Mouse (Mus musculus) stomach, embryonic 16.5 days (tissue): Measurements from ENCODE around the gene Msh5. TPM values are rescaled to one million over a fixed set of nuclear protein-coding genes. Genes with fewer than 3 reads are reported as not detected.

ENCODE experiments used
- ATAC-seq: fragments of 200-750 bp; cut with Nextera tagmentation; 2 replicates; pipeline ENCODE4 v1.8.0; 2017; ENCODE audit warnings: moderate number of reproducible peaks, moderate TSS enrichment; ENCODE audit not compliant: insufficient read depth, low FRiP score
- H3K27ac ChIP-seq: fragments of 300-500 bp; sonication (generic); 2 replicates; pipeline ENCODE4 v1.5.1; 2014; ENCODE audit warnings: low read length
- H3K27me3 ChIP-seq: fragments of 300-500 bp; sonication (generic); 2 replicates; pipeline ENCODE4 v1.6.1; 2014; ENCODE audit warnings: low read length, control low read depth, mixed read lengths; ENCODE audit not compliant: control insufficient read depth, insufficient read depth
- H3K36me3 ChIP-seq: fragments of 300-500 bp; sonication (generic); 2 replicates; pipeline ENCODE4 v1.6.1; 2014; ENCODE audit warnings: low read length; ENCODE audit not compliant: control insufficient read depth, insufficient read depth
- H3K4me1 ChIP-seq: fragments of 300-500 bp; sonication (generic); 2 replicates; pipeline ENCODE4 v1.6.1; 2014; ENCODE audit warnings: low read length, control low read depth, mixed read lengths; ENCODE audit not compliant: control insufficient read depth, insufficient read depth
- H3K4me2 ChIP-seq: fragments of 300-500 bp; sonication (generic); 2 replicates; pipeline ENCODE4 v1.6.1; 2014; ENCODE audit warnings: low read depth, low read length, mixed read lengths
- H3K4me3 ChIP-seq: fragments of 300-500 bp; sonication (generic); replicated peaks from 2 replicates; pipeline ENCODE4 v1.5.1; 2014; ENCODE audit warnings: mild to moderate bottlenecking, low read length
- H3K9ac ChIP-seq: fragments of 300-500 bp; sonication (generic); 2 replicates; pipeline ENCODE4 v1.6.1; 2014; ENCODE audit warnings: low read length
- H3K9me3 ChIP-seq: fragments of 300-500 bp; sonication (generic); replicated peaks from 2 replicates; pipeline ENCODE4 v1.6.1; 2016; ENCODE audit warnings: low read length, control low read depth; ENCODE audit not compliant: control insufficient read depth
- WGBS: fragments of 180-500 bp; shearing (Covaris S2); extraction: QIAGEN DNeasy Blood & Tissue Kit; methylation state at CpG from one replicate; pipeline ENCODE4 v1.1.7; 2014; 5-methylcytosine and 5-hydroxymethylcytosine counted together
- polyA plus RNA-seq: library from polyadenylated mRNA; unstranded; fragments of >200 nt; fragmentation: Nextera tagmentation; extraction: Ambion mirVana; gene quantifications from 2 replicates; pipeline ENCODE4 v1.2.1, GENCODE M21; 2015

Msh5 gene
- polyA plus RNA-seq, 1 experiment from 2014 or later, result 4.2 TPM

GRCm38 (mm10) chr17:35083929-35084497 is 37.5 kb upstream of the Msh5 start:
- no peaks in the 10 kb centered on the region for H3K36me3 ChIP-seq
- no peak overlapping the region for H3K27ac ChIP-seq
- H3K4me1 ChIP-seq, result peaks cover 6% of the 10 kb centered on the region
- no peaks in the 10 kb centered on the region for H3K27me3 ChIP-seq
- H3K4me3 ChIP-seq, result no peak overlapping the region
- WGBS, result 68% methylated on average over 3 of the region's 3 CpGs
- no peak overlapping the region for H3K9ac ChIP-seq
- H3K9me3 ChIP-seq, result no peaks in the 10 kb centered on the region
- no peak for ATAC-seq
- no peak overlapping the region for H3K4me2 ChIP-seq

GRCm38 (mm10) chr17:35082841-35083576 is 36.5 kb upstream of the Msh5 start:
- no peak overlapping the region for H3K27ac ChIP-seq

GRCm38 (mm10) chr17:35080710-35081109 is 34.2 kb upstream of the Msh5 start:
- ATAC-seq, result no peak
- Histone ChIP-seq H3K36me3 (no peaks in the 10 kb centered on the region), H3K9me3 (no peaks in the 10 kb centered on the region), H3K4me3 (no peak overlapping the region), H3K9ac (no peak overlapping the region), H3K4me2 (no peak overlapping the region), H3K27me3 (no peaks in the 10 kb centered on the region), H3K27ac (no peak overlapping the region), H3K4me1 (peaks cover 10% of the 10 kb centered on the region)
- 79% methylated on average over 4 of the region's 4 CpGs for WGBS

More at GRCm38 (mm10) chr17:35082841-35083576, 36.5 kb upstream of the Msh5 start:
- no peak for ATAC-seq
- no peaks in the 10 kb centered on the region for H3K27me3 ChIP-seq
- H3K9ac ChIP-seq, result no peak overlapping the region
- no peaks in the 10 kb centered on the region for H3K9me3 ChIP-seq
- WGBS, result 87% methylated on average over 16 of the region's 16 CpGs
- no peak overlapping the region for H3K4me2 ChIP-seq
- peaks cover 6% of the 10 kb centered on the region for H3K4me1 ChIP-seq
- H3K4me3 ChIP-seq, result no peak overlapping the region
- H3K36me3 ChIP-seq, result no peaks in the 10 kb centered on the region

GRCm38 (mm10) chr17:35080248-35080647 is 33.7 kb upstream of the Msh5 start:
- no peak overlapping the region for H3K4me2 ChIP-seq
- no peak overlapping the region for H3K27ac ChIP-seq
- H3K9me3 ChIP-seq, result no peaks in the 10 kb centered on the region
- peaks cover 10% of the 10 kb centered on the region for H3K4me1 ChIP-seq
- H3K36me3 ChIP-seq, result no peaks in the 10 kb centered on the region
- 49% methylated on average over 6 of the region's 6 CpGs for WGBS
- no peaks in the 10 kb centered on the region for H3K27me3 ChIP-seq
- H3K9ac ChIP-seq, result 0 out of 2 replicates have a peak overlapping the region, but pooled peaks have one; percentile 27
- no peak overlapping the region for H3K4me3 ChIP-seq
- no peak for ATAC-seq

GRCm38 (mm10) chr17:35079778-35080177 is 33.2 kb upstream of the Msh5 start:
- Histone ChIP-seq H3K36me3 (no peaks in the 10 kb centered on the region), H3K27me3 (no peaks in the 10 kb centered on the region), H3K9ac (peak overlapping the region; percentile 27; the same call in 1 of the 2 replicates), H3K4me3 (no peak overlapping the region), H3K4me1 (peaks cover 10% of the 10 kb centered on the region), H3K27ac (no peak overlapping the region), H3K9me3 (no peaks in the 10 kb centered on the region), H3K4me2 (0 out of 2 replicates have a peak overlapping the region, but pooled peaks have one; percentile 3)
- WGBS, result 42% methylated on average over 9 of the region's 9 CpGs
- no peak for ATAC-seq

GRCm38 (mm10) chr17:35077786-35078233 is 31.3 kb upstream of the Msh5 start, which contains the start of gene Ly6g6d:
Gene Ly6g6d, minus strand, starts transcription at chr17:35078065.
- Histone ChIP-seq H3K27ac (peak within 1 kb of the TSS; percentile 60), H3K4me3 (peak within 1 kb of the TSS; percentile 39), H3K4me2 (peak within 1 kb of the TSS; percentile 37), H3K9ac (peak within 1 kb of the TSS; percentile 69), H3K27me3 (no peaks in the 10 kb centered on the region), H3K4me1 (peaks cover 10% of the 10 kb centered on the region), H3K9me3 (no peaks in the 10 kb centered on the region), H3K36me3 (no peaks in the 10 kb centered on the region)
- ATAC-seq, result peak; percentile 56
- 12% methylated on average over 14 of the region's 14 CpGs for WGBS

- H3K27me3 ChIP-seq, result no peaks in the 10 kb centered on the region
- H3K9me3 ChIP-seq, result no peaks in the 10 kb centered on the region
- peak overlapping the region; percentile 37 for H3K4me2 ChIP-seq
- H3K9ac ChIP-seq, result peak overlapping the region; percentile 69
- peak overlapping the region; percentile 39 for H3K4me3 ChIP-seq
- ATAC-seq, result no peak; the same call in 1 of the 2 replicates
- peaks cover 10% of the 10 kb centered on the region for H3K4me1 ChIP-seq
- H3K36me3 ChIP-seq, result no peaks in the 10 kb centered on the region
- peak overlapping the region; percentile 60 for H3K27ac ChIP-seq
- 55% methylated on average over 2 of the region's 2 CpGs for WGBS
Observed at GRCm38 (mm10) chr17:35077285-35077684, 30.7 kb upstream of the Msh5 start.

GRCm38 (mm10) chr17:35076507-35077176 is 30.1 kb upstream of the Msh5 start, which contains the start of gene Ly6g6e:
Gene Ly6g6e, plus strand, starts transcription at chr17:35076902.
- WGBS, result 30% methylated on average over 10 of the region's 10 CpGs
- no peaks in the 10 kb centered on the region for H3K9me3 ChIP-seq
- H3K27ac ChIP-seq, result peak within 1 kb of the TSS; percentile 60
- no peaks in the 10 kb centered on the region for H3K27me3 ChIP-seq
- H3K4me2 ChIP-seq, result peak within 1 kb of the TSS; percentile 40
- H3K9ac ChIP-seq, result peak within 1 kb of the TSS; percentile 69
- ATAC-seq, result 0 out of 2 replicates have a peak, but pooled peaks have one; percentile 16
- peak within 1 kb of the TSS; percentile 39 for H3K4me3 ChIP-seq
- H3K36me3 ChIP-seq, result no peaks in the 10 kb centered on the region
- peaks cover 10% of the 10 kb centered on the region for H3K4me1 ChIP-seq
